Comparison of ENCODE assay signal across 8 mouse cellular contexts in genomic region chr10:127350594-127351284, GRCm38 (mm10). TPM values are rescaled to one million over a fixed set of nuclear protein-coding genes. Genes with fewer than 3 reads are reported as not detected.
DNase-seq lines count a peak whose midpoint lies in the region; ATAC-seq and TF ChIP-seq lines count a peak whose summit lies in the region.

No protein-coding gene starts in this region.

- peak; percentile 33; the same call in 1 of the 2 replicates for TF ChIP-seq POLR2A in bone marrow, adult 2 months (IDR thresholded peaks at IDR 0.05; ENCODE audit: borderline replicate concordance, control insufficient read depth, low read depth, low read length)

- no peaks in the 10 kb centered on the region for H3K4me1 ChIP-seq in bone marrow, adult 2 months (ENCODE audit: control insufficient read depth, insufficient read depth, low read length)

- TF ChIP-seq CTCF in bone marrow, adult 2 months (IDR thresholded peaks at IDR 0.05; ENCODE audit: control insufficient read depth, insufficient read depth, low read length), result peak; percentile 90

- ATAC-seq in erythroblast, adult 5-6 weeks (replicated peaks; ENCODE audit: low FRiP score, poor library complexity, severe bottlenecking), result peak; percentile 46; the same call in 1 of the 2 replicates

- no peak overlapping the region for H3K27ac ChIP-seq in bone marrow, adult 2 months (ENCODE audit: control insufficient read depth, insufficient read depth, low read depth, low read length, poor library complexity)

- DNase-seq in ES-CJ7 (ENCODE audit: low read depth, low spot score), result peak; percentile 89
- DNase-seq in heart, postnatal 4 days, result peak; percentile 83
- DNase-seq in layer of hippocampus, postnatal 10 days (ENCODE audit: low spot score in 2 of 2), result peak; percentile 70 to 78
- DNase-seq in lung, postnatal 10 days, result peak; percentile 80
- peak; percentile 85 for DNase-seq in retina, embryonic 14.5 days (ENCODE audit: low spot score)
- DNase-seq in yolk sac, embryonic 10.5 days (ENCODE audit: low spot score), result peak; percentile 79

- WGBS in bone marrow, adult 2 months, result 13% methylated on average over 24 of the region's 24 CpGs

- H3K4me3 ChIP-seq in bone marrow, adult 2 months (replicated peaks; ENCODE audit: control insufficient read depth, low read depth, low read length), result no peak overlapping the region

RNA-seq across cellular contexts. Expression of gene Inhbe, which starts 3.5 kb away (rescaled TPM):
- polyA plus RNA-seq in bone marrow, adult 2 months (2011; ENCODE audit: insufficient read depth, insufficient read length, low replicate concordance, missing spikeins), result 0.27 TPM in 1 of 2 replicates, not detected in the other
- total RNA-seq in erythroblast, adult 5-6 weeks (2015; ENCODE audit: low replicate concordance), result not detected in 2 replicates
- not detected in 2 replicates for total RNA-seq in erythroblast, adult 5-6 weeks (2017; ENCODE audit: low replicate concordance)
- not detected for total RNA-seq in heart, postnatal 4 days (2021)
- not detected for total RNA-seq in layer of hippocampus, postnatal 10 days (2021)

RNA-seq across cellular contexts. Expression of gene Gli1, which starts 9.0 kb away (rescaled TPM):
- 2.2 TPM in 1 of 2 replicates, not detected in the other for polyA plus RNA-seq in bone marrow, adult 2 months (2011; ENCODE audit: insufficient read depth, insufficient read length, low replicate concordance, missing spikeins)
- total RNA-seq in erythroblast, adult 5-6 weeks (2015; ENCODE audit: low replicate concordance), result not detected in 2 replicates
- not detected in 2 replicates for total RNA-seq in erythroblast, adult 5-6 weeks (2017; ENCODE audit: low replicate concordance)
- total RNA-seq in heart, postnatal 4 days (2021), result 1 to 10 TPM; 4.0 to 4.1 TPM
- total RNA-seq in layer of hippocampus, postnatal 10 days (2021), result 1 to 10 TPM; 1.7 to 3.1 TPM

RNA-seq across cellular contexts. Expression of gene Inhbc, which starts 19.5 kb away (rescaled TPM):
- polyA plus RNA-seq in bone marrow, adult 2 months (2011; ENCODE audit: insufficient read depth, insufficient read length, low replicate concordance, missing spikeins), result 0.52 TPM in 1 of 2 replicates, not detected in the other
- not detected in 2 replicates for total RNA-seq in erythroblast, adult 5-6 weeks (2015; ENCODE audit: low replicate concordance)
- not detected in 2 replicates for total RNA-seq in erythroblast, adult 5-6 weeks (2017; ENCODE audit: low replicate concordance)
- not detected for total RNA-seq in heart, postnatal 4 days (2021)
- total RNA-seq in layer of hippocampus, postnatal 10 days (2021), result not detected

RNA-seq across cellular contexts. Expression of gene Arhgap9, which starts 29.0 kb away (rescaled TPM):
- polyA plus RNA-seq in bone marrow, adult 2 months (2011; ENCODE audit: insufficient read depth, insufficient read length, low replicate concordance, missing spikeins), result 30.1 and 77.2 TPM in 2 replicates
- 19.9 and 21.1 TPM in 2 replicates for total RNA-seq in erythroblast, adult 5-6 weeks (2015; ENCODE audit: low replicate concordance)
- total RNA-seq in erythroblast, adult 5-6 weeks (2017; ENCODE audit: low replicate concordance), result 14.6 and 18.7 TPM in 2 replicates
- total RNA-seq in heart, postnatal 4 days (2021), result 1 to 10 TPM; 2.0 to 2.9 TPM
- total RNA-seq in layer of hippocampus, postnatal 10 days (2021), result 1 to 10 TPM; 1.1 to 1.2 TPM

RNA-seq across cellular contexts. Expression of gene R3hdm2, which starts 29.4 kb away (rescaled TPM):
- 59.7 and 144 TPM in 2 replicates for polyA plus RNA-seq in bone marrow, adult 2 months (2011; ENCODE audit: insufficient read depth, insufficient read length, low replicate concordance, missing spikeins)
- 25.7 and 34.9 TPM in 2 replicates for total RNA-seq in erythroblast, adult 5-6 weeks (2015; ENCODE audit: low replicate concordance)
- 17.7 and 18.3 TPM in 2 replicates for total RNA-seq in erythroblast, adult 5-6 weeks (2017; ENCODE audit: low replicate concordance)
- 100 to 1,000 TPM; 115 to 116 TPM for total RNA-seq in heart, postnatal 4 days (2021)
- 100 to 1,000 TPM; 174 to 178 TPM for total RNA-seq in layer of hippocampus, postnatal 10 days (2021)
